Mouse (Mus musculus) embryonic facial prominence, embryonic 15.5 days (tissue): ENCODE measurements at regions not wholly inside any gene's neighbourhood (a gene's known extent, or its start where the extent isn't known, plus 50 kb on each side); places are given as distances from the start of the nearest gene placed in this dataset.

ENCODE experiments used
- ATAC-seq: fragments of 200-750 bp; cut with Nextera tagmentation; 2 replicates; pipeline ENCODE4 v1.8.0; 2017; ENCODE audit warnings: low read depth, moderate TSS enrichment; ENCODE audit not compliant: insufficient number of reproducible peaks, low FRiP score, low TSS enrichment
- H3K27ac ChIP-seq: fragments of 300-500 bp; sonication (generic); replicated peaks from 2 replicates; pipeline ENCODE4 v1.5.1; 2015; ENCODE audit warnings: mild to moderate bottlenecking, inconsistent platforms
- H3K27me3 ChIP-seq: fragments of 300-500 bp; sonication (generic); 2 replicates; pipeline ENCODE4 v1.6.1; 2015; ENCODE audit warnings: inconsistent platforms
- H3K36me3 ChIP-seq: fragments of 300-500 bp; sonication (generic); 2 replicates; pipeline ENCODE4 v1.6.1; 2015; ENCODE audit warnings: mild to moderate bottlenecking, inconsistent platforms
- H3K4me1 ChIP-seq: fragments of 300-500 bp; sonication (generic); 2 replicates; pipeline ENCODE4 v1.6.1; 2015; ENCODE audit warnings: inconsistent platforms
- H3K4me2 ChIP-seq: fragments of 300-500 bp; sonication (generic); replicated peaks from 2 replicates; pipeline ENCODE4 v1.6.1; 2015; ENCODE audit warnings: mild to moderate bottlenecking, inconsistent platforms
- H3K4me3 ChIP-seq: fragments of 300-500 bp; sonication (generic); replicated peaks from 2 replicates; pipeline ENCODE4 v1.5.1; 2015; ENCODE audit warnings: mild to moderate bottlenecking, inconsistent platforms
- H3K9ac ChIP-seq: fragments of 300-500 bp; sonication (generic); 2 replicates; pipeline ENCODE4 v1.6.1; 2015; ENCODE audit warnings: inconsistent platforms
- H3K9me3 ChIP-seq: fragments of 300-500 bp; sonication (generic); replicated peaks from 2 replicates; pipeline ENCODE4 v1.6.1; 2016; ENCODE audit warnings: inconsistent platforms
- WGBS: fragments of 180-500 bp; shearing (Covaris S2); methylation state at CpG from one replicate; pipeline ENCODE4 v1.1.7; 2015; 5-methylcytosine and 5-hydroxymethylcytosine counted together

- WGBS, result 10% methylated on average over 11 of the region's 11 CpGs
- peak; percentile 67; the same call in 1 of the 2 replicates for ATAC-seq
- Histone ChIP-seq H3K27me3 (peaks cover 24% of the 10 kb centered on the region), H3K9ac (no peak overlapping the region), H3K9me3 (no peaks in the 10 kb centered on the region), H3K4me3 (0 out of 2 replicates have a peak overlapping the region, but pooled peaks have one; percentile 2), H3K36me3 (no peaks in the 10 kb centered on the region), H3K4me2 (peak overlapping the region; percentile 31), H3K27ac (no peak overlapping the region), H3K4me1 (peaks cover 19% of the 10 kb centered on the region)
These were observed 136.1 kb upstream of the Gm12830 start for GRCm38 (mm10) chr4:114685454-114685853.

- peaks cover 18% of the 10 kb centered on the region for H3K4me1 ChIP-seq
- no peak overlapping the region for H3K9ac ChIP-seq
- no peaks in the 10 kb centered on the region for H3K36me3 ChIP-seq
- H3K27ac ChIP-seq, result no peak overlapping the region
- H3K4me2 ChIP-seq, result no peak overlapping the region
- H3K27me3 ChIP-seq, result peaks cover 24% of the 10 kb centered on the region
- H3K9me3 ChIP-seq, result no peaks in the 10 kb centered on the region
- H3K4me3 ChIP-seq, result no peak overlapping the region
- 34% methylated on average over 4 of the region's 4 CpGs for WGBS
- ATAC-seq, result no peak
These were observed 135.4 kb upstream of the Gm12830 start for GRCm38 (mm10) chr4:114686091-114686490.

GRCm38 (mm10) chr4:114688356-114688972, 133.1 kb upstream of the Gm12830 start:
- 9% methylated on average over 16 of the region's 16 CpGs for WGBS
- no peak for ATAC-seq
- H3K27ac ChIP-seq, result peak overlapping the region; percentile 31; the same call in 1 of the 2 replicates
- no peak overlapping the region for H3K4me3 ChIP-seq
- H3K9ac ChIP-seq, result no peak overlapping the region
- H3K36me3 ChIP-seq, result no peaks in the 10 kb centered on the region
- H3K4me2 ChIP-seq, result peak overlapping the region; percentile 24
- H3K27me3 ChIP-seq, result peaks cover 23% of the 10 kb centered on the region
- H3K4me1 ChIP-seq, result peaks cover 18% of the 10 kb centered on the region
- H3K9me3 ChIP-seq, result no peaks in the 10 kb centered on the region

DNA sequence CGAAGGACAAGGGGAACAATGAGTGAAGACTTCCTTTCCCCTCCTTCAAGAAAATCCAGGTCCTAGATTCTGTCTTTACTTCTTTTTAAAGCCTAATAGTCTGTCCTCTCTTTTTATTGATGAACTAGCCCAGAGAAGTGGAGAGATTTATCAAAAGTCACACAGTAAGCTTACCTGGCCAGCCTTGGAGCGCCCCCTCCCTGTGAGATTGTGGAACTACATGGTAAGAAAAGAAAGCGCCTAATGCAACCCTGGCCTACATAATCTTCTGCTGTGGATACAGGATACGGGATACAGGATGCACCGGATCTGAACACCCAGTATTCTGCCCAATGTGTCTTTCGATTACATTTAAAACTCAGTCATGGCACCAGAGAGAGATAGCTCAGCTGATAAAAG, 132.6 kb upstream of the Gm12830 start:
- H3K9ac ChIP-seq, result no peak overlapping the region
- H3K9me3 ChIP-seq, result no peaks in the 10 kb centered on the region
- peaks cover 18% of the 10 kb centered on the region for H3K4me1 ChIP-seq
- 68% methylated on average over 6 of the region's 6 CpGs for WGBS
- H3K27me3 ChIP-seq, result peaks cover 23% of the 10 kb centered on the region
- no peak overlapping the region for H3K27ac ChIP-seq
- H3K36me3 ChIP-seq, result no peaks in the 10 kb centered on the region
- no peak for ATAC-seq
- H3K4me3 ChIP-seq, result no peak overlapping the region
- H3K4me2 ChIP-seq, result no peak overlapping the region

DNA sequence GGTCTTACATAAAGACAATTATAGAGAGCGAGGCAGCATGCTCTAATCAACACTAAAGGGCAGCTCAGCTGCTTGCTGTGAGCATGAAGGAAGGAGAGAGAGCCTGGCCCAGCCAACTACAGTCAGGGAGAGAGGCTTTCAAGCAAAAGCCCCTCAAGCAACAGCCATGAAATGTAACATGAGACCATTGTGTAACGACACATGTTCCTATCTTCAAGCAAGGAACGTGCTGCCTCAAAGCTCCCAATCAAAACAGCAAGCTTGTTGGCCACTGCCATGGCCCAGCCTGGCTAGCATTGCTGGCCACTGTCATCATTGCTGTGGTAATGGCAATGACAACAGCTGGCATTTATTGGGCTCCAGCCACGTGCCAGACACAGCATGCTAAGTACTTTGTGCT, 115.9 kb upstream of the Gm12830 start:
- WGBS, result 26% methylated on average over 4 of the region's 4 CpGs
- Histone ChIP-seq H3K4me1 (no peaks in the 10 kb centered on the region), H3K36me3 (no peaks in the 10 kb centered on the region), H3K27ac (no peak overlapping the region), H3K4me3 (no peak overlapping the region), H3K27me3 (peaks cover 3% of the 10 kb centered on the region), H3K4me2 (no peak overlapping the region), H3K9me3 (no peaks in the 10 kb centered on the region), H3K9ac (no peak overlapping the region)
- ATAC-seq, result no peak

DNA sequence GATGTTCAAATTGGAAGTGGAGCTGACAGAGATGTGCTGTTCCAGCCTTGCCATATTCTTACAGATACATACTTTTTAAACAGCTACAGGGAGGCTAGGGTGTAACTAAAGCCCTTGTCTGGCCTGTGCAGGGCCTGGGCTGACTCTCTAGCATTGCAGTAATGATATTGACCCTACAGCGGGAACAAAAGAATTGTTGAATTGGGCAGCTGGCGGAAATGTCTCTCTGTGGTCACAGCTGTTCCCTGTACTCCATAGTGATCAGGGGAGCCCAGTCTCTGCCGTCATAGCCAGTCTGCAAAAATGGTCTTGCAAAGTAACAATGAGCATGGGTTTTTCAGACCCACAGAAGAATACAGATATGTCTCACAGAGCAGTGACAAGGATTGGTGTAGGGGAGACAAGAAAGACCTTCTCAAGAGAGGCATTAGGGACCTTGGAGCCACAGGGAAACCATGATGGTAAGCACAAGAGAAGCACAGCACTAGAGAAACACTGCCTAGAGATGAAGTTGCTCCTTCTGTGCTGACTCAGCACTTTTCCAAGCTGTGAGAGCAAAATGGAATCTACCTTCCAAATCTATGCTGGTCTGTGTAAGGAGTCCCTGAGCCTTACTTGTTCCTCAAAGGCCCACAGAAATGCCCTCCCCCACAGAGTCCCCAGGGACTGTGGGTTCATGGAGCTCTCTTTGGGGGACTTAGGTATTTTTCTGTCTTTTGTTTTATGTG, 111.2 kb upstream of the Gm12830 start:
- no peaks in the 10 kb centered on the region; the same call in 1 of the 2 replicates for H3K27me3 ChIP-seq
- no peak overlapping the region for H3K4me3 ChIP-seq
- ATAC-seq, result no peak
- H3K9me3 ChIP-seq, result no peaks in the 10 kb centered on the region
- H3K4me2 ChIP-seq, result no peak overlapping the region
- no peaks in the 10 kb centered on the region for H3K36me3 ChIP-seq
- no peak overlapping the region for H3K27ac ChIP-seq
- 76% methylated on average over 3 of the region's 3 CpGs for WGBS
- H3K4me1 ChIP-seq, result no peaks in the 10 kb centered on the region
- H3K9ac ChIP-seq, result no peak overlapping the region

- Histone ChIP-seq H3K27me3 (no peaks in the 10 kb centered on the region; the same call in 1 of the 2 replicates), H3K4me2 (no peak overlapping the region), H3K4me3 (no peak overlapping the region), H3K4me1 (no peaks in the 10 kb centered on the region), H3K9ac (no peak overlapping the region), H3K9me3 (no peaks in the 10 kb centered on the region), H3K27ac (no peak overlapping the region), H3K36me3 (no peaks in the 10 kb centered on the region)
- 50% methylated on average over 3 of the region's 3 CpGs for WGBS
- ATAC-seq, result no peak
These were observed 110.4 kb upstream of the Gm12830 start for GRCm38 (mm10) chr4:114711082-114711481.

- no peak overlapping the region for H3K27ac ChIP-seq
- H3K9me3 ChIP-seq, result no peaks in the 10 kb centered on the region
- no peaks in the 10 kb centered on the region for H3K4me1 ChIP-seq
- H3K4me3 ChIP-seq, result no peak overlapping the region
- 52% methylated on average over 7 of the region's 7 CpGs for WGBS
- no peak overlapping the region for H3K4me2 ChIP-seq
- no peak overlapping the region for H3K9ac ChIP-seq
- no peaks in the 10 kb centered on the region for H3K36me3 ChIP-seq
- no peak for ATAC-seq
- H3K27me3 ChIP-seq, result no peaks in the 10 kb centered on the region; the same call in 1 of the 2 replicates
These were observed 109.4 kb upstream of the Gm12830 start for GRCm38 (mm10) chr4:114712005-114712665.

DNA sequence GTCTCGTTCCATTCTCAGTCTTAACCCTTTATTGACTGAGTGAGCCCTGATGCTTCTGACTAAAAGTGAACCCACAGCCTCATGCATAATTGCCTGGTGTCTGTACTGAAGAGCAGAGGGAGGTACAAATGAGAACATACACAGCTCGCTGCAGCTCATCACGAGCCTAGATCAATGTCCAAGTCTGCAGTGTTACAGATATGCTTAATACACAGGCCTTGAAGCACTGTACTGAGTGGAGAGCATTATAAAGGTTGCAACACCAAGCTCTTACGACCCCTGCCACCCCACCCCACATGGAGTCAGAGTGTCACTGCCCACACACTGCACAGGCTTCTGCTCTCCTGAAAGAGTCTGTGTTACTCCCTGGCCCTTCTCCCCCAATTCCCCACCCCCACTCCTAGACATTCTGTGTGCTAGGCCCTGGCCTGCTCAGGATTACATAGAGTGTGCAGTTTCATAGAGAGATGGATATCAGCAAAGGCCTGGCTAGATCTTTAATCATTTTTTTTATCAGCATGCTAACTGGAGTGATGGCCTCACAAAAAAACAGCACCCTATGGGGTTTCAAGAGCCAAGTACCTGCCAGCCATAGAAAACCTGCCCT, 108.5 kb upstream of the Gm12830 start:
- no peak overlapping the region for H3K4me3 ChIP-seq
- H3K4me1 ChIP-seq, result no peaks in the 10 kb centered on the region
- WGBS, result 63% methylated on average over 4 of the region's 4 CpGs
- no peak overlapping the region for H3K27ac ChIP-seq
- no peak overlapping the region for H3K9ac ChIP-seq
- ATAC-seq, result no peak
- H3K27me3 ChIP-seq, result no peaks in the 10 kb centered on the region; the same call in 1 of the 2 replicates
- H3K4me2 ChIP-seq, result no peak overlapping the region
- no peaks in the 10 kb centered on the region for H3K36me3 ChIP-seq
- H3K9me3 ChIP-seq, result peaks cover 3% of the 10 kb centered on the region; the same call in 1 of the 2 replicates

DNA sequence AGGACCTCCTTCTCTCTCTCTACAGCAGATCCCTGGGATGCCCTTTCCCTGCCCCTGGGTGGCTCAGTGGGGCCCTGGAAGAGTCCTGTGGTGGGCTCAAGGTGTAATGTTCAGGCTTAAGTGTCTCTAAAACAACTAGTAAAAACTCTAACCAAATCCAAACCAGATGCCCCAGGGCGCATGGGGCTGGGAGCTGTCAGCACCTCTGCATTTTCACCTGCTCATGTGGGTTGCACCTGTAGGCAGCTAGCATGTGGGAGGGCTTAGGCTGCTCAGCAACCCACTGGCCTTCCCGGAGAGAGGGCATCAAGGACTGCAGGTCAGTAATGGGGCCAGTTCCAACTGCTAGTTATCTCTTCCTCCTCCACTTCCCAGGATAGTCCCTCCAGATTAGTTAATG, 104.8 kb upstream of the Gm12830 start:
- H3K27ac ChIP-seq, result no peak overlapping the region
- H3K9me3 ChIP-seq, result peaks cover 4% of the 10 kb centered on the region; the same call in 1 of the 2 replicates
- no peak for ATAC-seq
- H3K36me3 ChIP-seq, result no peaks in the 10 kb centered on the region
- no peak overlapping the region for H3K4me3 ChIP-seq
- peaks cover 8% of the 10 kb centered on the region for H3K4me1 ChIP-seq
- no peak overlapping the region for H3K4me2 ChIP-seq
- no peaks in the 10 kb centered on the region for H3K27me3 ChIP-seq
- H3K9ac ChIP-seq, result no peak overlapping the region
- 65% methylated on average over 2 of the region's 2 CpGs for WGBS

DNA sequence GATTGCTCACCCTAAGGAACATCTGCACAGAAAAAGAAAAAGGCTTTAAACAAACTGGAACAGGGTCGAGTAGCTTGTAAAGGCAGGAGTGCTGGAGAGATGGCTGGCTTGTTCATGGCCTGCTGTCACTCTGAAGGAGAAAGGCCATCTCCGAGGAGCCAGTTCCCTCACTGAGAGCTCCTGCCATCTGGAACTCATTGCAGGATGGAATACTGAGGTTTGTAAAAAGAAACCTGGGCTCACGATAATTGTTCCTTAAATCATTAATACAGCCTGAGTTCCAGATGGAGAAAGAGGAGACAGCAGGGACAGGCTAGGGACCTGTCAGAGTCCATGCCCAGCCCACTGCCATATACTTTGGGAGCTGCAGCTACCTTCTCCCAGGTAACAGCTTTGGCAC, 100.8 kb upstream of the Gm12830 start:
- ATAC-seq, result no peak
- WGBS, result 36% methylated on average over 3 of the region's 3 CpGs
- peak overlapping the region; percentile 28; the same call in 1 of the 2 replicates for H3K27ac ChIP-seq
- H3K4me1 ChIP-seq, result peaks cover 8% of the 10 kb centered on the region
- H3K36me3 ChIP-seq, result no peaks in the 10 kb centered on the region
- H3K4me2 ChIP-seq, result no peak overlapping the region
- no peak overlapping the region for H3K9ac ChIP-seq
- no peak overlapping the region for H3K4me3 ChIP-seq
- H3K27me3 ChIP-seq, result peaks cover 3% of the 10 kb centered on the region; the same call in 1 of the 2 replicates
- peaks cover 4% of the 10 kb centered on the region; the same call in 1 of the 2 replicates for H3K9me3 ChIP-seq
